Mouse (Mus musculus): Measurements from ENCODE around the gene Sdc4. TPM values are rescaled to one million over a fixed set of nuclear protein-coding genes. Genes with fewer than 3 reads are reported as not detected.

Gene Sdc4
- total RNA-seq, 2 experiments from 2014 or later = 0.09 to 0.38 TPM

GRCm38 (mm10) chr2:164407708-164408107, 36.0 kb downstream of the Sdc4 start:
- no peak for ATAC-seq (replicated peaks; ENCODE audit: low FRiP score, poor library complexity, severe bottlenecking)

- ATAC-seq (replicated peaks; ENCODE audit: low FRiP score, poor library complexity, severe bottlenecking) = no peak
These were observed 38.2 kb downstream of the Sdc4 start for GRCm38 (mm10) chr2:164405519-164405918.

GRCm38 (mm10) chr2:164405060-164405459, 38.6 kb downstream of the Sdc4 start, which contains the start of gene Matn4:
TSS of gene Matn4 (minus strand) at chr2:164405160.
- no peak for ATAC-seq (replicated peaks; ENCODE audit: low FRiP score, poor library complexity, severe bottlenecking)

- ATAC-seq (replicated peaks; ENCODE audit: low FRiP score, poor library complexity, severe bottlenecking) = no peak
These were observed 39.4 kb downstream of the Sdc4 start for GRCm38 (mm10) chr2:164404082-164404990.

GRCm38 (mm10) chr2:164403396-164404081, 40.1 kb downstream of the Sdc4 start:
- no peak for ATAC-seq (replicated peaks; ENCODE audit: low FRiP score, poor library complexity, severe bottlenecking)

GRCm38 (mm10) chr2:164402906-164403305, 40.8 kb downstream of the Sdc4 start, which contains the start of gene Rbpjl:
TSS of gene Rbpjl (plus strand) at chr2:164403141.
- 0 out of 2 replicates have a peak, but pooled peaks have one; percentile 74 for ATAC-seq (replicated peaks; ENCODE audit: low FRiP score, poor library complexity, severe bottlenecking)

- no peak for ATAC-seq (replicated peaks; ENCODE audit: low FRiP score, poor library complexity, severe bottlenecking)
These were observed 46.8 kb downstream of the Sdc4 start for GRCm38 (mm10) chr2:164396911-164397310.

- no peak for ATAC-seq (replicated peaks; ENCODE audit: low FRiP score, poor library complexity, severe bottlenecking)
These were observed 47.6 kb downstream of the Sdc4 start for GRCm38 (mm10) chr2:164396076-164396475.

- no peak for ATAC-seq (replicated peaks; ENCODE audit: low FRiP score, poor library complexity, severe bottlenecking)
These were observed 50.6 kb downstream of the Sdc4 start for GRCm38 (mm10) chr2:164393126-164393525.

GRCm38 (mm10) chr2:164389499-164389898, 54.2 kb downstream of the Sdc4 start:
- ATAC-seq (replicated peaks; ENCODE audit: low FRiP score, poor library complexity, severe bottlenecking) = peak; percentile 81

GRCm38 (mm10) chr2:164389020-164389419, 54.7 kb downstream of the Sdc4 start, which contains the start of gene Slpi:
TSS of gene Slpi (minus strand) at chr2:164389095.
- ATAC-seq (replicated peaks; ENCODE audit: low FRiP score, poor library complexity, severe bottlenecking) = no peak

- no peak for ATAC-seq (replicated peaks; ENCODE audit: low FRiP score, poor library complexity, severe bottlenecking)
These were observed 56.7 kb downstream of the Sdc4 start for GRCm38 (mm10) chr2:164386953-164387352.

- ATAC-seq (replicated peaks; ENCODE audit: low FRiP score, poor library complexity, severe bottlenecking) = no peak
These were observed 57.5 kb downstream of the Sdc4 start for GRCm38 (mm10) chr2:164385927-164386763.

GRCm38 (mm10) chr2:164383656-164384399, 59.9 kb downstream of the Sdc4 start:
- no peak for ATAC-seq (replicated peaks; ENCODE audit: low FRiP score, poor library complexity, severe bottlenecking)

- no peak for ATAC-seq (replicated peaks; ENCODE audit: low FRiP score, poor library complexity, severe bottlenecking)
These were observed 60.7 kb downstream of the Sdc4 start for GRCm38 (mm10) chr2:164382971-164383370.

GRCm38 (mm10) chr2:164381726-164382125, 62.0 kb downstream of the Sdc4 start:
- ATAC-seq (replicated peaks; ENCODE audit: low FRiP score, poor library complexity, severe bottlenecking) = no peak

- no peak for ATAC-seq (replicated peaks; ENCODE audit: low FRiP score, poor library complexity, severe bottlenecking)
These were observed 65.9 kb downstream of the Sdc4 start for GRCm38 (mm10) chr2:164377478-164378426.
